Mouse (Mus musculus): ENCODE results near the gene Hspbp1.

- TF ChIP-seq POLR2A (IDR thresholded peaks at IDR 0.05; ENCODE audit: insufficient read depth, low read depth, low read length), result no peak
- no peak for TF ChIP-seq CTCF (IDR thresholded peaks at IDR 0.05)
- TF ChIP-seq EP300 (IDR thresholded peaks at IDR 0.05; ENCODE audit: insufficient read depth, low read depth, low read length), result no peak
Measured at GRCm38 (mm10) chr7:4630198-4630597, 54.7 kb downstream of the Hspbp1 start.

Measured in heart, adult 2 months (tissue).